Mouse (Mus musculus) intestine, embryonic 14.5 days (tissue): ENCODE results near the gene Med24. TPM values are rescaled to one million over a fixed set of nuclear protein-coding genes. Genes with fewer than 3 reads are reported as not detected.

Experiments
- ATAC-seq: fragments of 200-750 bp; cut with Nextera tagmentation; replicated peaks from 2 replicates; pipeline ENCODE4 v1.8.0; 2017; ENCODE audit warnings: low read depth, moderate number of reproducible peaks, moderate TSS enrichment, moderate library complexity; ENCODE audit not compliant: low FRiP score, low TSS enrichment
- DNase-seq: peaks from one replicate; pipeline ENCODE4 v3.0.0-alpha.2; 2018; ENCODE audit warnings: low spot score
- H3K27ac ChIP-seq: fragments of 300-500 bp; sonication (generic); 2 replicates; pipeline ENCODE4 v1.5.1; 2014; ENCODE audit warnings: low read depth, mild to moderate bottlenecking, control low read depth
- H3K27me3 ChIP-seq: fragments of 300-500 bp; sonication (generic); replicated peaks from 2 replicates; pipeline ENCODE4 v1.6.1; 2014; ENCODE audit warnings: low read length, control low read depth; ENCODE audit not compliant: control insufficient read depth, insufficient read depth
- H3K36me3 ChIP-seq: fragments of 300-500 bp; sonication (generic); 2 replicates; pipeline ENCODE4 v1.6.1; 2014; ENCODE audit warnings: low read length, control low read depth; ENCODE audit not compliant: control insufficient read depth, insufficient read depth
- H3K4me1 ChIP-seq: fragments of 300-500 bp; sonication (generic); replicated peaks from 2 replicates; pipeline ENCODE4 v1.6.1; 2014; ENCODE audit warnings: low read length, control low read depth, mixed read lengths; ENCODE audit not compliant: control insufficient read depth, insufficient read depth
- H3K4me2 ChIP-seq: fragments of 300-500 bp; sonication (generic); 2 replicates; pipeline ENCODE4 v1.6.1; 2014; ENCODE audit warnings: low read length
- H3K4me3 ChIP-seq: fragments of 300-500 bp; sonication (generic); 2 replicates; pipeline ENCODE4 v1.5.1; 2014; ENCODE audit warnings: low read depth, low read length, control low read depth, mixed read lengths
- H3K9ac ChIP-seq: fragments of 300-500 bp; sonication (generic); 2 replicates; pipeline ENCODE4 v1.6.1; 2014; ENCODE audit warnings: mild to moderate bottlenecking, low read length
- H3K9me3 ChIP-seq: fragments of 300-500 bp; sonication (generic); 2 replicates; pipeline ENCODE4 v1.6.1; 2016; ENCODE audit warnings: low read length, control low read depth; ENCODE audit not compliant: control insufficient read depth
- WGBS: fragments of 180-500 bp; shearing (Covaris S2); extraction: QIAGEN DNeasy Blood & Tissue Kit; methylation state at CpG from one replicate; pipeline ENCODE4 v1.1.7; 2014; 5-methylcytosine and 5-hydroxymethylcytosine counted together
- polyA plus RNA-seq: library from polyadenylated mRNA; unstranded; fragments of >200 nt; fragmentation: Nextera tagmentation; extraction: Ambion mirVana; gene quantifications from 2 replicates; pipeline ENCODE4 v1.2.1, GENCODE M21; 2014

Med24 gene
- polyA plus RNA-seq, 1 experiment from 2014 or later, result 43.0 TPM

GRCm38 (mm10) chr11:98697225-98697624, 32.0 kb downstream of the Med24 start:
- H3K4me2 ChIP-seq, result no peak overlapping the region
- ATAC-seq (no peak), DNase-seq (no peak)
- H3K36me3 ChIP-seq, result peaks cover 43% of the 10 kb centered on the region
- H3K9ac ChIP-seq, result no peak overlapping the region
- no peaks in the 10 kb centered on the region for H3K4me1 ChIP-seq
- WGBS, result 89% methylated on average over 12 of the region's 12 CpGs
- H3K9me3 ChIP-seq, result no peaks in the 10 kb centered on the region
- no peak overlapping the region for H3K27ac ChIP-seq
- H3K4me3 ChIP-seq, result no peak overlapping the region
- no peaks in the 10 kb centered on the region for H3K27me3 ChIP-seq

GRCm38 (mm10) chr11:98696454-98697216, 32.6 kb downstream of the Med24 start:
- H3K9ac ChIP-seq, result no peak overlapping the region
- ATAC-seq, result no peak
- no peaks in the 10 kb centered on the region for H3K4me1 ChIP-seq
- no peak overlapping the region for H3K4me2 ChIP-seq
- DNase-seq, result no peak
- no peak overlapping the region for H3K4me3 ChIP-seq
- H3K9me3 ChIP-seq, result no peaks in the 10 kb centered on the region
- H3K27ac ChIP-seq, result no peak overlapping the region
- H3K27me3 ChIP-seq, result no peaks in the 10 kb centered on the region
- 86% methylated on average over 14 of the region's 14 CpGs for WGBS
- H3K36me3 ChIP-seq, result peaks cover 49% of the 10 kb centered on the region

DNA sequence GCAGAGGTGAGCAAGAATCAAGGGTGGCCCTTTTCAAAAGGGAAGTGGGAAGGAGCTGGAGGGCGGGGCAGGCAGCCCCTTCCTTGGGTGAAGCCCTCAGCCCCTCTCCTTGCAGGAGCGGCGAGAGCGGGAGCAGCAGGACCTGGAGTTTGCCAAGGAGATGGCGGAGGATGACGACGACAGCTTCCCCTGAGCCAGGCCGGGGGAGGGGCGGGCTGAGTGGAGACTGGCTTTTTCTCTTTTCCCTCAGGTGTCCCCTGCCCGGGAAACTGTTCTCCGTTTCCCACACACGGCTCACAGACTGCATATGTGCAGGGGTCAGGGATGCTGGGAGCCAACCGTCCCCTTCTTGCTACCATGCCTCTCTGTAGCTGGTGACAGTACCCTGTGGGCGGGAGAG, 33.8 kb downstream of the Med24 start:
- no peaks in the 10 kb centered on the region for H3K27me3 ChIP-seq
- H3K4me1 ChIP-seq, result no peaks in the 10 kb centered on the region
- ATAC-seq, result no peak
- H3K9ac ChIP-seq, result no peak overlapping the region
- H3K4me3 ChIP-seq, result no peak overlapping the region
- H3K27ac ChIP-seq, result no peak overlapping the region
- peaks cover 61% of the 10 kb centered on the region for H3K36me3 ChIP-seq
- WGBS, result 70% methylated on average over 14 of the region's 14 CpGs
- DNase-seq, result no peak
- no peak overlapping the region for H3K4me2 ChIP-seq
- H3K9me3 ChIP-seq, result no peaks in the 10 kb centered on the region

GRCm38 (mm10) chr11:98694301-98694700, 34.9 kb downstream of the Med24 start:
- Histone ChIP-seq H3K4me3 (no peak overlapping the region), H3K4me1 (no peaks in the 10 kb centered on the region), H3K36me3 (peaks cover 72% of the 10 kb centered on the region), H3K27me3 (no peaks in the 10 kb centered on the region), H3K27ac (no peak overlapping the region), H3K4me2 (no peak overlapping the region), H3K9ac (no peak overlapping the region), H3K9me3 (no peaks in the 10 kb centered on the region)
- DNase-seq, result no peak
- 84% methylated on average over 9 of the region's 9 CpGs for WGBS
- no peak for ATAC-seq

GRCm38 (mm10) chr11:98693746-98694145, 35.5 kb downstream of the Med24 start:
- 86% methylated on average over 9 of the region's 9 CpGs for WGBS
- H3K27ac ChIP-seq, result no peak overlapping the region
- H3K4me3 ChIP-seq, result no peak overlapping the region
- no peaks in the 10 kb centered on the region for H3K4me1 ChIP-seq
- H3K27me3 ChIP-seq, result no peaks in the 10 kb centered on the region
- H3K4me2 ChIP-seq, result no peak overlapping the region
- DNase-seq (no peak), ATAC-seq (no peak)
- no peaks in the 10 kb centered on the region for H3K9me3 ChIP-seq
- peaks cover 75% of the 10 kb centered on the region for H3K36me3 ChIP-seq
- H3K9ac ChIP-seq, result no peak overlapping the region

DNA sequence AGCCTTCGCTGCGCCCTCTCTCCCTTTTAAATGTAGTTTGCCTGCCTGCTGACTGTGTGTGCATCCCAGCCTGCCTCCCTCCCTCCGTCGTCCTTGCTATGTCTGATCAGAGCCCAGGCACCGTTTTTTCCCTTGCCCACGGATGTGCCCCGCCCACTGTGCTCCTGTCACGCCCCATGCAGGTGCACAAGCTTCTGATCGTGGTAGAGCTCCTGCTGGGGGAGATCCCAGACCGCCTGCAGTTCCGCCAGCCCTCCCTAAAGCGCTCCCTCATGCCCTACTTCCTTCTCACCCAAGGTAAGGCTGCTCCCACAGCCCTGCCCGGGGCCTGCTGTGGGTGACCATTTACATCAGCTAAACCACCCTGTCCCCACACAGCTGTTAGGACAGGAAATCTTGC, 36.0 kb downstream of the Med24 start:
- ATAC-seq, result no peak
- no peak overlapping the region for H3K4me2 ChIP-seq
- H3K9ac ChIP-seq, result no peak overlapping the region
- no peaks in the 10 kb centered on the region for H3K9me3 ChIP-seq
- no peak for DNase-seq
- H3K27me3 ChIP-seq, result no peaks in the 10 kb centered on the region
- WGBS, result 74% methylated on average over 13 of the region's 13 CpGs
- H3K4me3 ChIP-seq, result no peak overlapping the region
- no peak overlapping the region for H3K27ac ChIP-seq
- H3K4me1 ChIP-seq, result no peaks in the 10 kb centered on the region
- H3K36me3 ChIP-seq, result peaks cover 79% of the 10 kb centered on the region

GRCm38 (mm10) chr11:98688009-98688408, 41.2 kb downstream of the Med24 start:
- no peak overlapping the region for H3K27ac ChIP-seq

DNA sequence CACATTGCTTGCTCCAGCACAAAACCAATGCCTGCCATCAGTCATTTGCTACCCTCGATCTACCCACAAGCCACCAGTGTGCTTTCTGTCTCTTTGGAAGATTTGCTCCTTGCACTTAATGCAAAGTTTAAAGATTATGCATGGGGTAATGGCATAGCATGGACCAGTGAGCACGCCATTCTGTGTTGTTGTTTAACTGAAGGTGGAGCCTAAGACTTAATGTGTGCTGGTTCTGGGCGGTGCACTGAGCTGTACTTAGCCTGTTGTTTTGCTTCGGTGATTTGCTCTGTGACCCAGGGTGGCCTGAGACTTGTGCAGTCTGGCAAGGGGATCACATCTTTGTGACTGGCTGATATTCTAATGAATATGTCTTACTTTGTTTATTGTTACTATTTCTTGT, 42.3 kb downstream of the Med24 start:
- no peak overlapping the region for H3K9ac ChIP-seq
- H3K4me2 ChIP-seq, result no peak overlapping the region
- no peak for DNase-seq
- H3K27me3 ChIP-seq, result no peaks in the 10 kb centered on the region
- H3K9me3 ChIP-seq, result no peaks in the 10 kb centered on the region
- ATAC-seq, result no peak
- H3K4me1 ChIP-seq, result peaks cover 9% of the 10 kb centered on the region
- peaks cover 64% of the 10 kb centered on the region for H3K36me3 ChIP-seq
- H3K4me3 ChIP-seq, result no peak overlapping the region
- no peak overlapping the region for H3K27ac ChIP-seq
- WGBS, result 70% methylated on average over 4 of the region's 4 CpGs

More at GRCm38 (mm10) chr11:98688009-98688408, 41.2 kb downstream of the Med24 start:
- no peak overlapping the region for H3K4me3 ChIP-seq
- peaks cover 74% of the 10 kb centered on the region for H3K36me3 ChIP-seq
- DNase-seq (no peak), ATAC-seq (no peak)
- H3K9me3 ChIP-seq, result no peaks in the 10 kb centered on the region
- H3K9ac ChIP-seq, result no peak overlapping the region
- 85% methylated on average over 8 of the region's 8 CpGs for WGBS
- no peaks in the 10 kb centered on the region for H3K27me3 ChIP-seq
- H3K4me1 ChIP-seq, result peaks cover 9% of the 10 kb centered on the region
- H3K4me2 ChIP-seq, result no peak overlapping the region

DNA sequence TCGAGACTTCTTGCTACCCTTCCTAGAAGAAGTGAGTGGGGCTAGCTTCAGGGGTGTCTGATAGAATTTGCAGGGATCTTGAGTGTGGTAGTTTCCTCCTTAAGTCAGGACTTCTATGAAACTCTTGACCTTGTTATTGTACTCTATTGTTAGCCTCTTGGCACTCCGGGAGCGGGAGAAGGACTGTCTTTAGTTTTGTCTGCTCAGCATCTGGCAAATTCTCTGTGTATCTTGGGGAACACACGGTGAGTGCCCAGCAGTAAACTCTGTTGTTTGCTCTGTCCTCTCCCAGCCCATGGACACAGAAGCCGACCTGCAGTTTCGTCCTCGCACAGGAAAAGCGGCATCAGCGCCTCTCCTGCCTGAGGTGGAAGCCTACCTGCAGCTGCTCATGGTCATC, 43.6 kb downstream of the Med24 start:
- no peaks in the 10 kb centered on the region for H3K9me3 ChIP-seq
- H3K4me2 ChIP-seq, result no peak overlapping the region
- ATAC-seq, result no peak
- WGBS, result 90% methylated on average over 9 of the region's 9 CpGs
- no peak overlapping the region for H3K27ac ChIP-seq
- peaks cover 51% of the 10 kb centered on the region for H3K36me3 ChIP-seq
- H3K9ac ChIP-seq, result no peak overlapping the region
- no peaks in the 10 kb centered on the region for H3K27me3 ChIP-seq
- no peak for DNase-seq
- H3K4me3 ChIP-seq, result no peak overlapping the region
- H3K4me1 ChIP-seq, result peaks cover 14% of the 10 kb centered on the region
